ENCODE assay signal across 8 mouse cellular contexts in the genomic region with DNA sequence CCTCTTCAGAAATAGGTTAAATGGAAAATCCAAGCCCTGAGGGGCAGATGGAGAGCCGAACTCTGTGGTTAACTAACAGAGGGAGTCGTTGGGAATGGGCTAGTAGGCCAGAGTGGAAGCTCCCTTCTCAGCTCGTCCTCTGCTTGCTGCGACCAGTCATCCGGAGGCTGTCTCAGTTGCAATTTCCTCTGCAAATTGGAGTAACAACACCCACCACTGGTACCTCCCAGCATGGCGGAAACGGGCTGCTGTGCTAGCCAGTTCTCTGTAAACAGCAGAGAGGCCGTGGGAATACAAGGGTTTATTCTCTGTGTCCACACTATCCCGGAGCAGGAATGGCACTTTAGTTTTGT. TPM values are rescaled to one million over a fixed set of nuclear protein-coding genes. Genes with fewer than 3 reads are reported as not detected.
A peak's percentile ranks its signal among the peaks of the same experiment; 100 is the strongest.
DNase-seq lines count a peak whose midpoint lies in the region; ATAC-seq and TF ChIP-seq lines count a peak whose summit lies in the region.

No protein-coding gene starts in this region.

- 0 out of 2 replicates have a peak, but pooled peaks have one; percentile 1 for TF ChIP-seq EP300 in ES-Bruce4 (IDR thresholded peaks at IDR 0.05; ENCODE audit: insufficient read depth, low read depth, low read length)
- TF ChIP-seq EP300 in liver, postnatal 0 days (IDR thresholded peaks at IDR 0.05; ENCODE audit: low read depth) = no peak

- peaks cover 8% of the 10 kb centered on the region for H3K4me1 ChIP-seq in ES-Bruce4 (ENCODE audit: control insufficient read depth, insufficient read depth, low read length)
- H3K4me1 ChIP-seq in forebrain, embryonic 10.5 days = peaks cover 91% of the 10 kb centered on the region
- peaks cover 79% of the 10 kb centered on the region for H3K4me1 ChIP-seq in hindbrain, embryonic 15.5 days (replicated peaks)
- H3K4me1 ChIP-seq in liver, postnatal 0 days (ENCODE audit: insufficient read depth) = peaks cover 80% of the 10 kb centered on the region
- peaks cover 60% of the 10 kb centered on the region for H3K4me1 ChIP-seq in small intestine, adult 2 months (ENCODE audit: control insufficient read depth, insufficient read depth, insufficient read length, low read length)

- no peak for DNase-seq in forebrain, embryonic 10.5 days (ENCODE audit: extremely low spot score, low spot score)
- peak; percentile 53 for DNase-seq in liver, postnatal 0 days
- no peak for DNase-seq in frontal cortex, postnatal 25 days (ENCODE audit: low spot score in 2 of 2)
- DNase-seq in frontal cortex, adult 2 months (ENCODE audit: extremely low spot score in 1 of 2, low spot score in 1 of 2) = no peak
- no peak for DNase-seq in urinary bladder, postnatal 14 days (ENCODE audit: low spot score)

- 5% methylated on average over 9 of the region's 9 CpGs for WGBS in forebrain, embryonic 10.5 days
- 8% methylated on average over 9 of the region's 9 CpGs for WGBS in hindbrain, embryonic 15.5 days
- 18% methylated on average over 9 of the region's 9 CpGs for WGBS in liver, postnatal 0 days (ENCODE audit: insufficient replicate concordance)
- WGBS in small intestine, adult 2 months = 57% methylated on average over 9 of the region's 9 CpGs

- H3K27me3 ChIP-seq in ES-Bruce4 (ENCODE audit: control insufficient read depth, insufficient read depth, low read length, poor library complexity, severe bottlenecking) = no peaks in the 10 kb centered on the region
- H3K27me3 ChIP-seq in forebrain, embryonic 10.5 days (ENCODE audit: poor library complexity, severe bottlenecking) = no peaks in the 10 kb centered on the region
- H3K27me3 ChIP-seq in hindbrain, embryonic 15.5 days = no peaks in the 10 kb centered on the region
- H3K27me3 ChIP-seq in liver, postnatal 0 days (ENCODE audit: insufficient read depth, low read length) = 0 out of 2 replicates have a peak, but pooled peaks cover 2% of the 10 kb centered on the region
- H3K27me3 ChIP-seq in small intestine, adult 2 months (ENCODE audit: control insufficient read depth, insufficient read depth, low read length) = no peaks in the 10 kb centered on the region

- TF ChIP-seq POLR2A in ES-Bruce4 (IDR thresholded peaks at IDR 0.05; ENCODE audit: insufficient read depth, low read length) = no peak
- no peak for TF ChIP-seq POLR2A in small intestine, adult 2 months (IDR thresholded peaks at IDR 0.05; ENCODE audit: low read depth, low read length)

- peak overlapping the region; percentile 84 for H3K27ac ChIP-seq in ES-Bruce4 (ENCODE audit: insufficient read depth, low read length)
- H3K27ac ChIP-seq in forebrain, embryonic 10.5 days = peak overlapping the region; percentile 94
- H3K27ac ChIP-seq in hindbrain, embryonic 15.5 days (replicated peaks) = peak overlapping the region; percentile 96
- peak overlapping the region; percentile 96 for H3K27ac ChIP-seq in liver, postnatal 0 days (ENCODE audit: low read depth)
- peak overlapping the region; percentile 88 for H3K27ac ChIP-seq in small intestine, adult 2 months (ENCODE audit: insufficient read depth, low read depth, low read length)

- no peak for ATAC-seq in hindbrain, embryonic 15.5 days (ENCODE audit: low FRiP score, low read depth)
- ATAC-seq in liver, postnatal 0 days = no peak

- H3K4me2 ChIP-seq in hindbrain, embryonic 15.5 days = peak overlapping the region; percentile 44
- H3K4me2 ChIP-seq in liver, postnatal 0 days (ENCODE audit: low read depth, low read length) = peak overlapping the region; percentile 58

- no peak for TF ChIP-seq CTCF in ES-Bruce4 (IDR thresholded peaks at IDR 0.05; ENCODE audit: low read depth, low read length)
- TF ChIP-seq CTCF in liver, postnatal 0 days (IDR thresholded peaks at IDR 0.05; ENCODE audit: low read depth) = no peak
- TF ChIP-seq CTCF in small intestine, adult 2 months (IDR thresholded peaks at IDR 0.05; ENCODE audit: extremely low read depth, insufficient read length, insufficient replicate concordance, low read depth, low read length) = no peak

- no peaks in the 10 kb centered on the region for H3K9me3 ChIP-seq in ES-Bruce4 (replicated peaks; ENCODE audit: control insufficient read depth, insufficient read depth, low read length, poor library complexity, severe bottlenecking)
- no peaks in the 10 kb centered on the region for H3K9me3 ChIP-seq in forebrain, embryonic 10.5 days
- no peaks in the 10 kb centered on the region for H3K9me3 ChIP-seq in hindbrain, embryonic 15.5 days
- H3K9me3 ChIP-seq in liver, postnatal 0 days (ENCODE audit: low read length) = no peaks in the 10 kb centered on the region

- H3K9ac ChIP-seq in ES-Bruce4 (ENCODE audit: low read depth, poor library complexity, severe bottlenecking) = peak overlapping the region; percentile 63
- H3K9ac ChIP-seq in hindbrain, embryonic 15.5 days = 0 out of 2 replicates have a peak overlapping the region, but pooled peaks have one; percentile 25
- H3K9ac ChIP-seq in liver, postnatal 0 days (replicated peaks) = peak overlapping the region; percentile 66

- H3K4me3 ChIP-seq in ES-Bruce4 (ENCODE audit: low read depth, low read length) = peak overlapping the region; percentile 24; the same call in 1 of the 2 replicates
- peak overlapping the region; percentile 52 for H3K4me3 ChIP-seq in forebrain, embryonic 10.5 days
- no peak overlapping the region for H3K4me3 ChIP-seq in hindbrain, embryonic 15.5 days
- peak overlapping the region; percentile 19 for H3K4me3 ChIP-seq in liver, postnatal 0 days (ENCODE audit: low read depth, low read length)
- H3K4me3 ChIP-seq in small intestine, adult 2 months (ENCODE audit: low read depth, low read length) = peak overlapping the region; percentile 32

- H3K36me3 ChIP-seq in ES-Bruce4 (ENCODE audit: control insufficient read depth, insufficient read depth, low read length, poor library complexity, severe bottlenecking) = no peaks in the 10 kb centered on the region
- H3K36me3 ChIP-seq in forebrain, embryonic 10.5 days (replicated peaks) = no peaks in the 10 kb centered on the region
- no peaks in the 10 kb centered on the region for H3K36me3 ChIP-seq in hindbrain, embryonic 15.5 days
- no peaks in the 10 kb centered on the region for H3K36me3 ChIP-seq in liver, postnatal 0 days (replicated peaks; ENCODE audit: insufficient read depth, low read length)
- H3K36me3 ChIP-seq in small intestine, adult 2 months (ENCODE audit: control insufficient read depth, insufficient read depth, low read length) = no peaks in the 10 kb centered on the region

RNA-seq across cellular contexts. Expression of gene Btg2, which starts 15.2 kb away (rescaled TPM):
- polyA plus RNA-seq in ES-Bruce4 (2011; ENCODE audit: insufficient read depth, insufficient read length, low read depth, missing spikeins) = 109 and 112 TPM in 2 replicates
- polyA plus RNA-seq in forebrain, embryonic 10.5 days (2016; fragmentation: Nextera tagmentation; extraction: Ambion mirVana) = 64.6 and 68.6 TPM in 2 replicates
- 30.4 and 49.0 TPM in 2 replicates for polyA plus RNA-seq in hindbrain, embryonic 15.5 days (2015; fragmentation: Nextera tagmentation; extraction: Ambion mirVana)
- polyA plus RNA-seq in liver, postnatal 0 days (2015; fragmentation: Nextera tagmentation; extraction: Ambion mirVana) = 60.1 and 62.6 TPM in 2 replicates
- polyA plus RNA-seq in small intestine, adult 2 months (2012; rRNA removed) = 18.0 and 73.7 TPM in 2 replicates
- polyA plus RNA-seq in frontal cortex, adult 2 months (2012; rRNA removed) = 18.8 and 32.5 TPM in 2 replicates

RNA-seq across cellular contexts. Expression of gene Fmod, which starts 26.7 kb away (rescaled TPM):
- not detected in 2 replicates for polyA plus RNA-seq in ES-Bruce4 (2011; ENCODE audit: insufficient read depth, insufficient read length, low read depth, missing spikeins)
- 1.3 TPM in 2 replicates for polyA plus RNA-seq in forebrain, embryonic 10.5 days (2016; fragmentation: Nextera tagmentation; extraction: Ambion mirVana)
- 10.2 and 11.0 TPM in 2 replicates for polyA plus RNA-seq in hindbrain, embryonic 15.5 days (2015; fragmentation: Nextera tagmentation; extraction: Ambion mirVana)
- polyA plus RNA-seq in liver, postnatal 0 days (2015; fragmentation: Nextera tagmentation; extraction: Ambion mirVana) = 1.6 TPM in 2 replicates
- 0.48 and 0.86 TPM in 2 replicates for polyA plus RNA-seq in small intestine, adult 2 months (2012; rRNA removed)
- 9.1 and 16.2 TPM in 2 replicates for polyA plus RNA-seq in frontal cortex, adult 2 months (2012; rRNA removed)

RNA-seq across cellular contexts. Expression of gene Chit1, which starts 47.3 kb away (rescaled TPM):
- not detected in 2 replicates for polyA plus RNA-seq in ES-Bruce4 (2011; ENCODE audit: insufficient read depth, insufficient read length, low read depth, missing spikeins)
- not detected in 2 replicates for polyA plus RNA-seq in forebrain, embryonic 10.5 days (2016; fragmentation: Nextera tagmentation; extraction: Ambion mirVana)
- 0.37 and 0.38 TPM in 2 replicates for polyA plus RNA-seq in hindbrain, embryonic 15.5 days (2015; fragmentation: Nextera tagmentation; extraction: Ambion mirVana)
- polyA plus RNA-seq in liver, postnatal 0 days (2015; fragmentation: Nextera tagmentation; extraction: Ambion mirVana) = 0.26 TPM in 2 replicates
- 1.6 TPM in 1 of 2 replicates, not detected in the other for polyA plus RNA-seq in small intestine, adult 2 months (2012; rRNA removed)
- 0.22 and 0.23 TPM in 2 replicates for polyA plus RNA-seq in frontal cortex, adult 2 months (2012; rRNA removed)
